Mouse (Mus musculus) left cerebral cortex, adult 9 months (tissue): ENCODE data around the gene Gchfr.

ENCODE experiments used
- DNase-seq, 2 experiments: peaks; one replicate each; pipeline ENCODE4 v3.0.0; 2022; ENCODE audit warnings: low spot score in 2 of 2

Gchfr gene

GRCm38 (mm10) chr2:119173991-119174651 lies 6.5 kb downstream of the Gchfr start, which contains the start of gene Gm14137:
Gene Gm14137, plus strand, starts transcription at chr2:119174509.
- no peak for DNase-seq

GRCm38 (mm10) chr2:119174866-119175265 lies 7.3 kb downstream of the Gchfr start:
- no peak for DNase-seq

- no peak for DNase-seq
Observed at GRCm38 (mm10) chr2:119175614-119176013, 8.0 kb downstream of the Gchfr start.

- no peak for DNase-seq
Observed at GRCm38 (mm10) chr2:119176761-119177160, 9.2 kb downstream of the Gchfr start.

- no peak for DNase-seq
Observed at GRCm38 (mm10) chr2:119177384-119177939, 9.9 kb downstream of the Gchfr start.

- no peak for DNase-seq
Observed at GRCm38 (mm10) chr2:119182914-119183313, 15.3 kb downstream of the Gchfr start.

GRCm38 (mm10) chr2:119189029-119189710 lies 21.6 kb downstream of the Gchfr start:
- peak in 1 of 2 experiments; percentile 80 for DNase-seq

- no peak for DNase-seq
Observed at GRCm38 (mm10) chr2:119190969-119191368, 23.4 kb downstream of the Gchfr start.

GRCm38 (mm10) chr2:119194140-119194539 lies 26.6 kb downstream of the Gchfr start:
- no peak for DNase-seq

GRCm38 (mm10) chr2:119196316-119197108 lies 28.9 kb downstream of the Gchfr start:
- no peak for DNase-seq

GRCm38 (mm10) chr2:119197493-119197892 lies 29.9 kb downstream of the Gchfr start:
- DNase-seq: no peak

- DNase-seq: no peak
Observed at GRCm38 (mm10) chr2:119198049-119198448, 30.5 kb downstream of the Gchfr start.

GRCm38 (mm10) chr2:119198934-119199333 lies 31.4 kb downstream of the Gchfr start:
- no peak for DNase-seq

- no peak for DNase-seq
Observed at GRCm38 (mm10) chr2:119202914-119203453, 35.4 kb downstream of the Gchfr start.

- no peak for DNase-seq
Observed at GRCm38 (mm10) chr2:119203871-119204460, 36.4 kb downstream of the Gchfr start.

GRCm38 (mm10) chr2:119207961-119208343 lies 40.4 kb downstream of the Gchfr start:
- no peak for DNase-seq

GRCm38 (mm10) chr2:119208344-119209175 lies 41.0 kb downstream of the Gchfr start, which contains the start of the genes Zfyve19 and Dnajc17:
Gene Zfyve19, plus strand, starts transcription at chr2:119208617.
Gene Dnajc17, minus strand, starts transcription at chr2:119208795.
- peak; percentile 95 to 98 for DNase-seq

- no peak for DNase-seq
Observed at GRCm38 (mm10) chr2:119209176-119209507, 41.6 kb downstream of the Gchfr start.
